Mouse (Mus musculus): ENCODE measurements around the gene Tmem223. TPM values are rescaled to one million over a fixed set of nuclear protein-coding genes. Genes with fewer than 3 reads are reported as not detected.
A peak's percentile ranks its signal among the peaks of the same experiment; 100 is the strongest.

The Tmem223 gene
- polyA plus RNA-seq, 1 experiment from 2014 or later: 183 TPM

GRCm38 (mm10) chr19:8757471-8757998 is 13.3 kb upstream of the Tmem223 start:
- WGBS: 10% methylated on average over 14 of the region's 14 CpGs
- peaks cover 14% of the 10 kb centered on the region for H3K4me1 ChIP-seq
- DNase-seq (ENCODE audit: low spot score): no peak
- H3K36me3 ChIP-seq: peaks cover 63% of the 10 kb centered on the region
- peak overlapping the region; percentile 95 for H3K4me3 ChIP-seq
- H3K27ac ChIP-seq: peak overlapping the region; percentile 91
- no peaks in the 10 kb centered on the region for H3K27me3 ChIP-seq (ENCODE audit: low read depth, poor library complexity, severe bottlenecking)
- H3K9me3 ChIP-seq (replicated peaks): no peaks in the 10 kb centered on the region

- DNase-seq (ENCODE audit: low spot score): no peak
- Histone ChIP-seq H3K4me3 (0 out of 2 replicates have a peak overlapping the region, but pooled peaks have one; percentile 95), H3K36me3 (peaks cover 63% of the 10 kb centered on the region), H3K27me3 (ENCODE audit: low read depth, poor library complexity, severe bottlenecking) (no peaks in the 10 kb centered on the region), H3K27ac (no peak overlapping the region), H3K9me3 (replicated peaks) (no peaks in the 10 kb centered on the region), H3K4me1 (peaks cover 14% of the 10 kb centered on the region)
- 97% methylated on average over 2 of the region's 2 CpGs for WGBS
These were observed 11.9 kb upstream of the Tmem223 start for GRCm38 (mm10) chr19:8758899-8759298.

GRCm38 (mm10) chr19:8760757-8761156 is 10.0 kb upstream of the Tmem223 start:
- Histone ChIP-seq H3K27me3 (ENCODE audit: low read depth, poor library complexity, severe bottlenecking) (no peaks in the 10 kb centered on the region), H3K4me3 (no peak overlapping the region), H3K9me3 (replicated peaks) (peaks cover 5% of the 10 kb centered on the region; the same call in 1 of the 2 replicates), H3K27ac (no peak overlapping the region), H3K4me1 (peaks cover 14% of the 10 kb centered on the region), H3K36me3 (peaks cover 63% of the 10 kb centered on the region)
- DNase-seq (ENCODE audit: low spot score): no peak
- 93% methylated on average over 2 of the region's 2 CpGs for WGBS

- Histone ChIP-seq H3K4me1 (peaks cover 5% of the 10 kb centered on the region), H3K27ac (no peak overlapping the region), H3K9me3 (replicated peaks) (peaks cover 5% of the 10 kb centered on the region; the same call in 1 of the 2 replicates), H3K4me3 (no peak overlapping the region), H3K36me3 (peaks cover 85% of the 10 kb centered on the region), H3K27me3 (ENCODE audit: low read depth, poor library complexity, severe bottlenecking) (no peaks in the 10 kb centered on the region)
- WGBS: 94% methylated on average over 4 of the region's 4 CpGs
- no peak for DNase-seq (ENCODE audit: low spot score)
These were observed 7.5 kb upstream of the Tmem223 start for GRCm38 (mm10) chr19:8763276-8763675.

- Histone ChIP-seq H3K36me3 (peaks cover 100% of the 10 kb centered on the region), H3K27ac (no peak overlapping the region), H3K4me1 (no peaks in the 10 kb centered on the region), H3K9me3 (replicated peaks) (peaks cover 5% of the 10 kb centered on the region; the same call in 1 of the 2 replicates), H3K4me3 (no peak overlapping the region), H3K27me3 (ENCODE audit: low read depth, poor library complexity, severe bottlenecking) (no peaks in the 10 kb centered on the region)
- 97% methylated on average over 9 of the region's 9 CpGs for WGBS
- no peak for DNase-seq (ENCODE audit: low spot score)
These were observed 5.2 kb upstream of the Tmem223 start for GRCm38 (mm10) chr19:8765562-8765961.

GRCm38 (mm10) chr19:8772996-8773395 is 2.2 kb downstream of the Tmem223 start:
- Histone ChIP-seq H3K27me3 (ENCODE audit: low read depth, poor library complexity, severe bottlenecking) (no peaks in the 10 kb centered on the region), H3K4me3 (peak overlapping the region; percentile 86), H3K4me1 (peaks cover 24% of the 10 kb centered on the region), H3K9me3 (replicated peaks) (no peaks in the 10 kb centered on the region), H3K36me3 (peaks cover 70% of the 10 kb centered on the region), H3K27ac (peak overlapping the region; percentile 99; the same call in 1 of the 2 replicates)
- DNase-seq (ENCODE audit: low spot score): no peak
- WGBS: 82% methylated on average over 5 of the region's 5 CpGs

GRCm38 (mm10) chr19:8773409-8773808 is 2.6 kb downstream of the Tmem223 start:
- Histone ChIP-seq H3K9me3 (replicated peaks) (no peaks in the 10 kb centered on the region), H3K4me1 (peaks cover 24% of the 10 kb centered on the region), H3K36me3 (peaks cover 70% of the 10 kb centered on the region), H3K27ac (peak overlapping the region; percentile 99), H3K4me3 (peak overlapping the region; percentile 86), H3K27me3 (ENCODE audit: low read depth, poor library complexity, severe bottlenecking) (no peaks in the 10 kb centered on the region)
- DNase-seq (ENCODE audit: low spot score): peak; percentile 33
- 61% methylated on average over 6 of the region's 6 CpGs for WGBS

- peaks cover 70% of the 10 kb centered on the region for H3K36me3 ChIP-seq
- H3K27ac ChIP-seq: peak within 1 kb of the TSS; percentile 99
- peaks cover 24% of the 10 kb centered on the region for H3K4me1 ChIP-seq
- H3K9me3 ChIP-seq (replicated peaks): no peaks in the 10 kb centered on the region
- H3K27me3 ChIP-seq (ENCODE audit: low read depth, poor library complexity, severe bottlenecking): no peaks in the 10 kb centered on the region
- DNase-seq (ENCODE audit: low spot score): peak; percentile 98
- peak within 1 kb of the TSS; percentile 86 for H3K4me3 ChIP-seq
- under 1% methylated on average over 68 of the region's 68 CpGs for WGBS
These were observed 3.5 kb downstream of the Tmem223 start, which contains the start of gene Tmem179b for GRCm38 (mm10) chr19:8774086-8774835. Gene Tmem179b (minus strand): TSS chr19:8774467.

GRCm38 (mm10) chr19:8774951-8775421 is 4.2 kb downstream of the Tmem223 start:
- WGBS: 6% methylated on average over 20 of the region's 20 CpGs
- H3K27me3 ChIP-seq (ENCODE audit: low read depth, poor library complexity, severe bottlenecking): no peaks in the 10 kb centered on the region
- peak overlapping the region; percentile 86 for H3K4me3 ChIP-seq
- peaks cover 67% of the 10 kb centered on the region for H3K36me3 ChIP-seq
- peak; percentile 71 for DNase-seq (ENCODE audit: low spot score)
- H3K9me3 ChIP-seq (replicated peaks): no peaks in the 10 kb centered on the region
- peaks cover 24% of the 10 kb centered on the region for H3K4me1 ChIP-seq
- peak overlapping the region; percentile 99 for H3K27ac ChIP-seq

- peak within 1 kb of the TSS; percentile 92 for H3K27ac ChIP-seq
- under 1% methylated on average over 32 of the region's 32 CpGs for WGBS
- H3K36me3 ChIP-seq: peaks cover 41% of the 10 kb centered on the region
- no peaks in the 10 kb centered on the region for H3K9me3 ChIP-seq (replicated peaks)
- H3K4me1 ChIP-seq: peaks cover 19% of the 10 kb centered on the region
- peak within 1 kb of the TSS; percentile 79 for H3K4me3 ChIP-seq
- no peaks in the 10 kb centered on the region for H3K27me3 ChIP-seq (ENCODE audit: low read depth, poor library complexity, severe bottlenecking)
- DNase-seq (ENCODE audit: low spot score): peak; percentile 90
These were observed 15.4 kb downstream of the Tmem223 start, which contains the start of gene Taf6l for GRCm38 (mm10) chr19:8786008-8786781. Gene Taf6l (minus strand): TSS chr19:8786417.

- no peak for DNase-seq (ENCODE audit: low spot score)
- no peaks in the 10 kb centered on the region for H3K9me3 ChIP-seq (replicated peaks)
- peaks cover 38% of the 10 kb centered on the region for H3K36me3 ChIP-seq
- H3K27ac ChIP-seq: no peak overlapping the region
- WGBS: 28% methylated on average over 3 of the region's 3 CpGs
- H3K4me3 ChIP-seq: no peak overlapping the region
- no peaks in the 10 kb centered on the region for H3K27me3 ChIP-seq (ENCODE audit: low read depth, poor library complexity, severe bottlenecking)
- peaks cover 19% of the 10 kb centered on the region for H3K4me1 ChIP-seq
These were observed 17.7 kb downstream of the Tmem223 start for GRCm38 (mm10) chr19:8788521-8788920.

- no peaks in the 10 kb centered on the region for H3K9me3 ChIP-seq (replicated peaks)
- no peaks in the 10 kb centered on the region for H3K27me3 ChIP-seq (ENCODE audit: low read depth, poor library complexity, severe bottlenecking)
- peaks cover 38% of the 10 kb centered on the region for H3K36me3 ChIP-seq
- 69% methylated on average over 1 of the region's 1 CpGs for WGBS
- H3K4me1 ChIP-seq: peaks cover 19% of the 10 kb centered on the region
- H3K4me3 ChIP-seq: no peak overlapping the region
- H3K27ac ChIP-seq: no peak overlapping the region
- no peak for DNase-seq (ENCODE audit: low spot score)
These were observed 18.4 kb downstream of the Tmem223 start for GRCm38 (mm10) chr19:8789171-8789570.
